ENCODE assay signal across 7 mouse cellular contexts in genomic region chr8:45001577-45002197, GRCm38 (mm10).
A peak's percentile ranks its signal among the peaks of the same experiment; 100 is the strongest.
DNase-seq lines count a peak whose midpoint lies in the region; ATAC-seq and TF ChIP-seq lines count a peak whose summit lies in the region.

No protein-coding gene starts in this region.

- no peaks in the 10 kb centered on the region for H3K9me3 ChIP-seq in heart, embryonic 12.5 days (replicated peaks)
- no peaks in the 10 kb centered on the region for H3K9me3 ChIP-seq in limb, embryonic 12.5 days

- peaks cover 16% of the 10 kb centered on the region for H3K79me2 ChIP-seq in C2C12 (ENCODE audit: control insufficient read depth, insufficient read depth)

- 0 out of 2 replicates have a peak overlapping the region, but pooled peaks have one; percentile 18 for H3K9ac ChIP-seq in heart, embryonic 12.5 days
- no peak overlapping the region for H3K9ac ChIP-seq in limb, embryonic 12.5 days (replicated peaks)

- H3ac ChIP-seq in C2C12 (ENCODE audit: control insufficient read depth, insufficient read length, low read depth): no peak overlapping the region

- peaks cover 3% of the 10 kb centered on the region for H3K79me3 ChIP-seq in C2C12 (ENCODE audit: low read depth)

- WGBS in heart, embryonic 12.5 days: 46% methylated on average over 8 of the region's 8 CpGs
- WGBS in limb, embryonic 12.5 days: 25% methylated on average over 8 of the region's 8 CpGs

- H3K4me3 ChIP-seq in C2C12 (ENCODE audit: insufficient read depth, poor library complexity, severe bottlenecking): no peak overlapping the region
- no peak overlapping the region for H3K4me3 ChIP-seq in heart, embryonic 12.5 days
- no peak overlapping the region for H3K4me3 ChIP-seq in limb, embryonic 12.5 days (replicated peaks)

- no peaks in the 10 kb centered on the region for H3K27me3 ChIP-seq in C2C12 (ENCODE audit: control insufficient read depth, insufficient read depth, insufficient read length)
- H3K27me3 ChIP-seq in heart, embryonic 12.5 days (replicated peaks): no peaks in the 10 kb centered on the region
- H3K27me3 ChIP-seq in limb, embryonic 12.5 days: 0 out of 2 replicates have a peak, but pooled peaks cover 4% of the 10 kb centered on the region

- H3K36me3 ChIP-seq in C2C12 (ENCODE audit: control insufficient read depth, insufficient read depth): peaks cover 20% of the 10 kb centered on the region
- H3K36me3 ChIP-seq in heart, embryonic 12.5 days: no peaks in the 10 kb centered on the region
- no peaks in the 10 kb centered on the region for H3K36me3 ChIP-seq in limb, embryonic 12.5 days

- TF ChIP-seq CTCF in C2C12 (IDR thresholded peaks at IDR 0.05; ENCODE audit: control insufficient read depth, insufficient read depth, insufficient read length): no peak

- DNase-seq in NIH3T3 (ENCODE audit: low read depth): peak; percentile 85
- no peak for DNase-seq in layer of hippocampus, postnatal 36 days
- no peak for DNase-seq in urinary bladder, postnatal 25 days (ENCODE audit: low spot score)

- peak overlapping the region; percentile 65 for H3K27ac ChIP-seq in heart, embryonic 12.5 days (ENCODE audit: poor library complexity, severe bottlenecking)
- H3K27ac ChIP-seq in limb, embryonic 12.5 days: peak overlapping the region; percentile 45; the same call in 1 of the 2 replicates

- H3K4me1 ChIP-seq in heart, embryonic 12.5 days (replicated peaks): peaks cover 59% of the 10 kb centered on the region
- H3K4me1 ChIP-seq in limb, embryonic 12.5 days (replicated peaks): peaks cover 51% of the 10 kb centered on the region

- ATAC-seq in heart, embryonic 12.5 days (ENCODE audit: insufficient number of reproducible peaks, low FRiP score): 0 out of 2 replicates have a peak, but pooled peaks have one; percentile 56
- ATAC-seq in limb, embryonic 12.5 days (ENCODE audit: insufficient number of reproducible peaks, insufficient read depth, low FRiP score, low TSS enrichment, low read depth): peak; percentile 58; the same call in 1 of the 2 replicates
- no peak for ATAC-seq in erythroblast, adult 5-6 weeks (replicated peaks; ENCODE audit: low FRiP score, poor library complexity, severe bottlenecking)

- H3K4me2 ChIP-seq in heart, embryonic 12.5 days: peak overlapping the region; percentile 20
- H3K4me2 ChIP-seq in limb, embryonic 12.5 days: 0 out of 2 replicates have a peak overlapping the region, but pooled peaks have one; percentile 6

TF ChIP-seq in C2C12, 6 proteins besides CTCF, POLR2A, EP300 and RAD21:
- no peak for TF ChIP-seq FOSL1 (IDR thresholded peaks at IDR 0.05; ENCODE audit: insufficient read depth, low read length, poor library complexity, severe bottlenecking)
- TF ChIP-seq MYOD1 (IDR thresholded peaks at IDR 0.05; ENCODE audit: control insufficient read depth, insufficient read length, low read depth): peak; percentile 23
- TF ChIP-seq USF1 (IDR thresholded peaks at IDR 0.05; ENCODE audit: low read depth): no peak
- no peak for TF ChIP-seq MAX (IDR thresholded peaks at IDR 0.05)
- TF ChIP-seq CEBPB (IDR thresholded peaks at IDR 0.05; ENCODE audit: low read depth): no peak
